Mouse (Mus musculus): ENCODE data around the gene Msi1.

DNA sequence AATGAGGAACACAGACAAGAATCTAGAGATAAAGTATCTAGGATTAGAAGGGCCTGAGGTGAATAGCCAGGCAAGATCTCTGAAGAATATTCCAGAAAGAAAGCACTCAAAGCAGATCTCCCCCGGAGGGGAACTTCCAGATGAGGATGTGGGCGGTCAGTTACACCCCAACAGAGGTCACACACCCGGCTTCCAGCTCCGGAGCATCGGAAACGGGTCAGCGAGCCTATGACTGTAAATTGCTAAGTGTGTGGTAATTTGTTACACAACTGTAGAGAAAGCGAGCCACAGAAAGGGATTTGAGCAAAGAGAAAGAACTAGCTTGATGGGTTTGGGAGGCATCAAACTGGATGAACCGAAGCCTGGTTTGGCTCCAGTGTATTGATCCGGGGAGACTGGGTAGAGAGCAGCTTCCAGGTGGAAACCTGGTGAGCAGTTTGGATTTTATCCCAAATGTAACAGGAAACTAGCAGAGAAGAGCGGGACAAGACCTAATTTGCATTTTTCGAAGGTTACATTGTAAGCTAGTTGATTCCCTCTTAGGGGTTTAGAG, 71.1 kb downstream of the Msi1 start:
- TF ChIP-seq GATA1 (IDR thresholded peaks at IDR 0.05; ENCODE audit: low read length) (no peak), TAL1 (IDR thresholded peaks at IDR 0.05; ENCODE audit: low read length) (no peak)
